Mouse (Mus musculus): ENCODE measurements at regions not wholly inside any gene's neighbourhood (a gene's known extent, or its start where the extent isn't known, plus 50 kb on each side); places are given as distances from the start of the nearest gene placed in this dataset.

DNA sequence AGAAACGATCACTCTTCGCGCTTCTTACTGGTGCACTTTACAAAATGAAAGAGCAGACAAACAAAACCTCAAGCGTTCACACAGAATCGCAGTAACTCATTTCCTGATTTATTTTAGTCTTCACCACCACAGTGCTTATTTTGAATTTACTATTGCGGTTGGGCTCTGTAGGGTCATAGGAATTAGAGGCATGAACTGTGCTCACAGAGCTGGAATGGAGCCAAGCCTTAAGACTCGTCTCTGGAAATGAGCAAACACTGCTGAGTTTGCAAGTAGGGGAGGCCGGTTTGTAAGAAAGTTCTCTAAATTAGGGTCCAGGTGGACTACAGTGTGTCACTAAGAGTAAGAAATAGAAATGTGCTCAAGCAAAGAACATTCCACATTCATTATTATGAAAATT lies 289.2 kb upstream of the Gjb5 start:
- Histone ChIP-seq H3K9me3 (ENCODE audit: low read length) (peaks cover 26% of the 10 kb centered on the region; the same call in 1 of the 2 replicates), H3K4me3 (replicated peaks; ENCODE audit: low read length) (no peak overlapping the region), H3K36me3 (ENCODE audit: insufficient read depth, low read length) (no peaks in the 10 kb centered on the region), H3K4me1 (replicated peaks; ENCODE audit: low read depth, low read length) (no peaks in the 10 kb centered on the region), H3K27me3 (ENCODE audit: insufficient read depth, low read length) (0 out of 2 replicates have a peak, but pooled peaks cover 2% of the 10 kb centered on the region)
- TF ChIP-seq POU5F1 (IDR thresholded peaks at IDR 0.05; ENCODE audit: borderline replicate concordance, low read length) (no peak), CTCF (conservative IDR thresholded peaks at IDR 0.05; ENCODE audit: low read length) (no peak), NANOG (IDR thresholded peaks at IDR 0.05; ENCODE audit: borderline replicate concordance, low read length) (no peak)

DNA sequence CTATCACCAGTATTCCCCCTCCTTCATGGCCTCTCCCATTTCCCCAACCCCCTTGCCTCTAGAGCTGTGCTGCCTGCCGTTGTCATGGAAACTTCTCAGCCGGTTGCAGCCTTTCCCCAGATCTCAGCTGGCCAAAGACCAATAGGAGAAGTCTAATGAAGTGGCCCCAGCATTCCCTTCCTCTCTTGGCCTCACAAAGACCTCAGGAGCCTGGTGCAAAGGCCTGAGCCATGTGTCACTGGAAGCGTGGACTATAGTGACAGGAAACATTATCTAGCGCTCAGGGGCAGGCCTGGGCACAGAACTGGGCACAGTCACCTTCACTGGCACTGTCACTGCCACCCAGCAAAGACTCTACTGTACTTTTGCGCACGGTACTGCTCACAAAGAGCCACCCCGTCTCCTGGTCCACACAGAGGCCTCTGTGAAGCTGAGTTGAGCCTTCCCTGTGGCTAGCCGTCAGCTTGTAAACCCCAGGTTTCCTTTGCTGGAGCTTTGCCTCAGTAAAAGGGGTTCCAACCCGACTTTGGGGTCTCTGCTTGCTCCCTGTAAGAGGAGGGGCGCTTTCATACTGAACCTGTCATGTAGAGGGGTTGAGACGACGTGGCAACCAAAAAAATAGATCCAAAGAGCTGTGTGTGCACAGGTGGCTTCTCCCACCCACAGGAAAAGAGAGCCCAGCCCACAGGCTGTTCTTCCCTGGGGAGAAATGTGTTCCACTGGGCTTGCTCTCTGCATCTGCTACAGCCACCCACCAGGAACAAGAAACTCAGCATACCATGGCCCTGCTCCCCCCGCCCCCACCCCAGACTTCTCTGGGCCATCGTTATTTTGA lies 282.5 kb upstream of the Gjb5 start:
- TF ChIP-seq NANOG (IDR thresholded peaks at IDR 0.05; ENCODE audit: borderline replicate concordance, low read length) (no peak), CTCF (conservative IDR thresholded peaks at IDR 0.05; ENCODE audit: low read length) (no peak), POU5F1 (IDR thresholded peaks at IDR 0.05; ENCODE audit: borderline replicate concordance, low read length) (no peak)

DNA sequence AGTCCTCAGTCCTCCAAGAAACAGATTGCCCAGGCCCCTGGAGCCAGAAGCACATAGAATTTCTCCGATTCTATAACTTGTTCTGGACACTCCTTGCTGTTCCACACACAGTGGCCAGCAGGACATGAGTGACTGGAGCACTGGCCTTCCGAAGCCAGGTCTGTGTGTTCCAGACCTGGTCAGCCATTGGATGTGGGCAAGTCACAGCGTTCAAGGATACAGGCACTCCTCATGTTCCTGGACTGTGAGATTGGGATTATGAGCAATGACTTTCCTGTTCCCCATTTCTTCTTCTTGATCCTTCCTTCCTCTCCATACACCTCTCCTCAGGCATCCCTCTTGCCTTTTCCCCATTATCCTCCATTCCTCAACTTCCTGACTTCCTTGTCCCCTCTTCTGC lies 281.8 kb upstream of the Gjb5 start:
- Histone ChIP-seq H3K4me3 (replicated peaks; ENCODE audit: low read length) (no peak overlapping the region), H3K36me3 (ENCODE audit: insufficient read depth, low read length) (no peaks in the 10 kb centered on the region), H3K27me3 (ENCODE audit: insufficient read depth, low read length) (no peaks in the 10 kb centered on the region), H3K9me3 (ENCODE audit: low read length) (no peaks in the 10 kb centered on the region), H3K4me1 (replicated peaks; ENCODE audit: low read depth, low read length) (no peaks in the 10 kb centered on the region)
- TF ChIP-seq CTCF (conservative IDR thresholded peaks at IDR 0.05; ENCODE audit: low read length), result no peak
- no peak for TF ChIP-seq NANOG (IDR thresholded peaks at IDR 0.05; ENCODE audit: borderline replicate concordance, low read length)

More for the DNA sequence above, 282.5 kb upstream of the Gjb5 start:
- no peaks in the 10 kb centered on the region for H3K9me3 ChIP-seq (ENCODE audit: low read length)
- H3K27me3 ChIP-seq (ENCODE audit: insufficient read depth, low read length), result no peaks in the 10 kb centered on the region
- H3K4me1 ChIP-seq (replicated peaks; ENCODE audit: low read depth, low read length), result no peaks in the 10 kb centered on the region
- H3K36me3 ChIP-seq (ENCODE audit: insufficient read depth, low read length), result no peaks in the 10 kb centered on the region
- H3K4me3 ChIP-seq (replicated peaks; ENCODE audit: low read length), result no peak overlapping the region

DNA sequence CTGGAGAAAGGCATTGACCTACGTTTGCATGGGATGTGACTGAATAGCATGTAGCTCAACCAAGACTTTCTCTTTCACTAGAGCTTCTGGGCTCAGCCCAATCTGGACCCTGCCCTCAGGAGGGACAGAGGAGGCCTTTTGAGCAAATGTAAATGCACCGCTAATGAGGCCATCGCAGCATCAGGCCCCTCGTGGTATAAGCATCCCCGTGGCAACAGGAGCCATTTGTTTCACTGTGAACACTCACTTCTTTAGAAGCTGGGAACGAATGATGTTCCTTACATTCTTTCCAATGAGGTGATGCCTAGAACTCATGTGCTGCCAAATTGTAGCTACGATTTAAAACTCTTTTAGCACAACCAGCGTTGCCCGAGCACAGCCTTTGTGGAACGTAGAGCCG lies 279.0 kb upstream of the Gjb5 start:
- H3K27me3 ChIP-seq (ENCODE audit: insufficient read depth, low read length), result no peaks in the 10 kb centered on the region
- TF ChIP-seq NANOG (IDR thresholded peaks at IDR 0.05; ENCODE audit: borderline replicate concordance, low read length), result no peak
- no peak for TF ChIP-seq POU5F1 (IDR thresholded peaks at IDR 0.05; ENCODE audit: borderline replicate concordance, low read length)
- no peak for TF ChIP-seq CTCF (conservative IDR thresholded peaks at IDR 0.05; ENCODE audit: low read length)
- no peaks in the 10 kb centered on the region for H3K4me1 ChIP-seq (replicated peaks; ENCODE audit: low read depth, low read length)
- H3K9me3 ChIP-seq (ENCODE audit: low read length), result no peaks in the 10 kb centered on the region
- H3K36me3 ChIP-seq (ENCODE audit: insufficient read depth, low read length), result no peaks in the 10 kb centered on the region
- H3K4me3 ChIP-seq (replicated peaks; ENCODE audit: low read length), result no peak overlapping the region

DNA sequence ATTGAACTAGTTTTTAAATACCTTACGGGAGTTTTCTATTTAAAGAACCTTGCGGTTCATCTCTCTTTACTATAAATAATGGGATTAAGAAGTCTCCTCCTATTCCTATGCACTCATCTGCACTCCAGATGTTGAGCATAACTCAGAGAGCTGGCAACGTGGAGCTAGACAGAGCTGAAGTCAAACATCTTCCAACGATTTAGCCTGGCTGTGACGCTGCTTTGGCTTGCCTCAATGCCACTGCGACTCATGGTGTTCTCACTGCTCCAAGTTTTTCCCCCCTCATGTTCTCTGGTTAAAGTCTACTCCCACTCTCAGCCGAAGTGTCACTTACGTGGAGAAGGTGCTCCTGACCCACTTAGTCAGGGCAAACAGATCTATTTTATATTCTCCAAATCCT lies 277.3 kb upstream of the Gjb5 start:
- no peak overlapping the region for H3K4me3 ChIP-seq (replicated peaks; ENCODE audit: low read length)
- H3K4me1 ChIP-seq (replicated peaks; ENCODE audit: low read depth, low read length), result no peaks in the 10 kb centered on the region
- H3K36me3 ChIP-seq (ENCODE audit: insufficient read depth, low read length), result no peaks in the 10 kb centered on the region
- H3K9me3 ChIP-seq (ENCODE audit: low read length), result no peaks in the 10 kb centered on the region
- H3K27me3 ChIP-seq (ENCODE audit: insufficient read depth, low read length), result no peaks in the 10 kb centered on the region
- no peak for TF ChIP-seq NANOG (IDR thresholded peaks at IDR 0.05; ENCODE audit: borderline replicate concordance, low read length)
- TF ChIP-seq CTCF (conservative IDR thresholded peaks at IDR 0.05; ENCODE audit: low read length), result no peak
- no peak for TF ChIP-seq POU5F1 (IDR thresholded peaks at IDR 0.05; ENCODE audit: borderline replicate concordance, low read length)

DNA sequence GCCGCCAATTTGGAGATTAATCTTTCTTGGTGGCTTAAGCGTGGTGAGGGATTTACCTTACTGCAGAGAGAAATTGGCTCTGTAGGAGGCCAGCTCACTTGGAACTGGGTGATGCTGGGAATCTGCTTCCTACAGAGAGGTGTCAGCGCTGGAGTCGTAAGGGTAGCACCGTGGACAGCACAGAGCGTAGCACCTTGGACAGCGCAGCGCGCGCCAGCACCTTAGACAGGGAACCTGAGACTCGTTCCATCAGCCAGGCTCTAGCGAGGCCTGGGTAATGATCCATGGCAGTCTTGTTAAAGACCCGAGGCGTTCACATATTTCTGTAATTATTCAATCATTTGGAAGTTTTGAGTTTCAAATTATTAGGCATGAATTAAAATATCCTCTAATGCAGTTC lies 261.9 kb upstream of the Gjb5 start:
- no peaks in the 10 kb centered on the region for H3K4me1 ChIP-seq (replicated peaks; ENCODE audit: low read depth, low read length)
- H3K9me3 ChIP-seq (ENCODE audit: low read length), result no peaks in the 10 kb centered on the region
- TF ChIP-seq NANOG (IDR thresholded peaks at IDR 0.05; ENCODE audit: borderline replicate concordance, low read length) (no peak), POU5F1 (IDR thresholded peaks at IDR 0.05; ENCODE audit: borderline replicate concordance, low read length) (no peak), CTCF (conservative IDR thresholded peaks at IDR 0.05; ENCODE audit: low read length) (no peak)
- peaks cover 3% of the 10 kb centered on the region; the same call in 1 of the 2 replicates for H3K27me3 ChIP-seq (ENCODE audit: insufficient read depth, low read length)
- H3K36me3 ChIP-seq (ENCODE audit: insufficient read depth, low read length), result no peaks in the 10 kb centered on the region
- H3K4me3 ChIP-seq (replicated peaks; ENCODE audit: low read length), result no peak overlapping the region

DNA sequence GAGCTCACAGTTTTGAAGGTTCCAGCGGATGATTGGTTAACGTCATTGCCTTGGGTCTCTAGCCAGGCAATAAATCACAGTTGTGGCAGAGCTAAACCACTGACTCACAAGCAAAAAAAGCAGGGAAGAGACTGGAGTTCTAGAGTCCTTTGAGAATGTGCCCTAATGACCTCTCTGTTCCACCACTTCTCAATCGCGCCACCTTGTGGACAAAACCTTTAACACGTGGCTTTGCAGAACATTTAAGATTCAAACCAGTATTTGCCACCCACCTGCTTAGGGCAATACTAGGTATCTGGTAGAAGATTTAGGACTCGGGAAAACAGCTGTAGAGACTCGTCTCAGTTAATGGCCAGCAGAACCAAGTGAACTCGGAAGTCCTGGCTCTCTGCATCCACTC lies 254.8 kb upstream of the Gjb5 start:
- Histone ChIP-seq H3K36me3 (ENCODE audit: insufficient read depth, low read length) (no peaks in the 10 kb centered on the region), H3K4me1 (replicated peaks; ENCODE audit: low read depth, low read length) (no peaks in the 10 kb centered on the region), H3K9me3 (ENCODE audit: low read length) (0 out of 2 replicates have a peak, but pooled peaks cover 3% of the 10 kb centered on the region), H3K27me3 (ENCODE audit: insufficient read depth, low read length) (no peaks in the 10 kb centered on the region; the same call in none of the 2 replicates), H3K4me3 (replicated peaks; ENCODE audit: low read length) (no peak overlapping the region)
- TF ChIP-seq NANOG (IDR thresholded peaks at IDR 0.05; ENCODE audit: borderline replicate concordance, low read length) (no peak), CTCF (conservative IDR thresholded peaks at IDR 0.05; ENCODE audit: low read length) (peak; percentile 55; the same call in 1 of the 2 replicates), POU5F1 (IDR thresholded peaks at IDR 0.05; ENCODE audit: borderline replicate concordance, low read length) (no peak)

DNA sequence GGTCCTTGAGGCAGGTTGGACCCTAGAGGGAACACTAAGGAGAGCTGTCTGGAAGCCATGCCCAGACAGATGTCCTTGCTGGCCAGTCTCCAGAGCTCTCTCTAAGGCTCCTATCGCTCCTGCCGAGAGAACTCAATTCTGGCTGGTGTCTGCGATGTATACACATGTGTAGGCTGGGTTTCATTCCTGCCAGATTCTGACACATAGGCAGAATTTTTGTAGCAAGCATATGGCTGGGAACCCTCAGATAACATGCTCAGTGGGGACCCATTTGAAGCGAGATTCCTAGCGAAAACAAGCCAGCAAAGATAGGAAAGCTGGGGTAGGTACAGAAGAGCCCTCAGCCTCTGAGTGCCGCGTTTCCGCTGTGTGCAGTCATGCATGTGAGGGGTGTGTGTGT lies 242.9 kb upstream of the Gjb5 start:
- H3K27me3 ChIP-seq (ENCODE audit: insufficient read depth, low read length), result no peaks in the 10 kb centered on the region
- H3K4me3 ChIP-seq (replicated peaks; ENCODE audit: low read length), result no peak overlapping the region
- no peaks in the 10 kb centered on the region for H3K9me3 ChIP-seq (ENCODE audit: low read length)
- H3K4me1 ChIP-seq (replicated peaks; ENCODE audit: low read depth, low read length), result no peaks in the 10 kb centered on the region
- TF ChIP-seq NANOG (IDR thresholded peaks at IDR 0.05; ENCODE audit: borderline replicate concordance, low read length) (no peak), POU5F1 (IDR thresholded peaks at IDR 0.05; ENCODE audit: borderline replicate concordance, low read length) (no peak), CTCF (conservative IDR thresholded peaks at IDR 0.05; ENCODE audit: low read length) (no peak)
- no peaks in the 10 kb centered on the region for H3K36me3 ChIP-seq (ENCODE audit: insufficient read depth, low read length)
